Mouse (Mus musculus) stomach, postnatal 0 days (tissue): ENCODE data around the gene Samd4b. TPM values are rescaled to one million over a fixed set of nuclear protein-coding genes. Genes with fewer than 3 reads are reported as not detected.
A peak's percentile ranks its signal among the peaks of the same experiment; 100 is the strongest.

Experiments used
- ATAC-seq: fragments of 200-750 bp; cut with Nextera tagmentation; 2 replicates; pipeline ENCODE4 v1.8.0; 2017; ENCODE audit not compliant: low FRiP score, low TSS enrichment
- DNase-seq: peaks from one replicate; pipeline ENCODE4 v3.0.0-alpha.2; 2016; ENCODE audit warnings: low spot score
- H3K27ac ChIP-seq: fragments of 300-500 bp; sonication (generic); replicated peaks from 2 replicates; pipeline ENCODE4 v1.5.1; 2014; ENCODE audit warnings: mild to moderate bottlenecking, control low read depth
- H3K27me3 ChIP-seq: fragments of 300-500 bp; sonication (generic); 2 replicates; pipeline ENCODE4 v1.6.1; 2014; ENCODE audit warnings: low read length; ENCODE audit not compliant: control insufficient read depth, insufficient read depth
- H3K36me3 ChIP-seq: fragments of 300-500 bp; sonication (generic); 2 replicates; pipeline ENCODE4 v1.6.1; 2014; ENCODE audit warnings: low read length, mixed read lengths; ENCODE audit not compliant: control insufficient read depth, insufficient read depth
- H3K4me1 ChIP-seq: fragments of 300-500 bp; sonication (generic); replicated peaks from 2 replicates; pipeline ENCODE4 v1.6.1; 2014; ENCODE audit warnings: antibody characterized with exemption; ENCODE audit not compliant: control insufficient read depth, insufficient read depth
- H3K4me2 ChIP-seq: fragments of 300-500 bp; sonication (generic); replicated peaks from 2 replicates; pipeline ENCODE4 v1.6.1; 2014; ENCODE audit warnings: low read depth, mild to moderate bottlenecking, control low read depth, moderate library complexity
- H3K4me3 ChIP-seq: fragments of 300-500 bp; sonication (generic); 2 replicates; pipeline ENCODE4 v1.5.1; 2014; ENCODE audit warnings: low read depth, low read length, control low read depth
- H3K9ac ChIP-seq: fragments of 300-500 bp; sonication (generic); 2 replicates; pipeline ENCODE4 v1.6.1; 2014; ENCODE audit warnings: mild to moderate bottlenecking, low read length, control low read depth, mixed read lengths
- H3K9me3 ChIP-seq: fragments of 300-500 bp; sonication (generic); 2 replicates; pipeline ENCODE4 v1.6.1; 2016; ENCODE audit warnings: low read length; ENCODE audit not compliant: control insufficient read depth
- CTCF ChIP-seq: IDR thresholded peaks from 2 replicates; pipeline ENCODE4 v1.5.1; 2016; ENCODE audit warnings: antibody characterized with exemption, low read depth, mild to moderate bottlenecking, moderate library complexity
- EP300 ChIP-seq: optimal IDR thresholded peaks from 2 replicates; pipeline ENCODE3; 2016; ENCODE audit warnings: antibody characterized with exemption
- WGBS: fragments of 180-500 bp; shearing (Covaris S2); extraction: QIAGEN DNeasy Blood & Tissue Kit; methylation state at CpG from one replicate; pipeline ENCODE4 v1.1.7; 2014; 5-methylcytosine and 5-hydroxymethylcytosine counted together
- polyA plus RNA-seq: library from polyadenylated mRNA; unstranded; fragments of >200 nt; fragmentation: Nextera tagmentation; extraction: Ambion mirVana; gene quantifications from 2 replicates; pipeline ENCODE4 v1.2.1, GENCODE M21; 2015

The Samd4b gene
- polyA plus RNA-seq, 1 experiment from 2014 or later, result 9.8 TPM

DNA sequence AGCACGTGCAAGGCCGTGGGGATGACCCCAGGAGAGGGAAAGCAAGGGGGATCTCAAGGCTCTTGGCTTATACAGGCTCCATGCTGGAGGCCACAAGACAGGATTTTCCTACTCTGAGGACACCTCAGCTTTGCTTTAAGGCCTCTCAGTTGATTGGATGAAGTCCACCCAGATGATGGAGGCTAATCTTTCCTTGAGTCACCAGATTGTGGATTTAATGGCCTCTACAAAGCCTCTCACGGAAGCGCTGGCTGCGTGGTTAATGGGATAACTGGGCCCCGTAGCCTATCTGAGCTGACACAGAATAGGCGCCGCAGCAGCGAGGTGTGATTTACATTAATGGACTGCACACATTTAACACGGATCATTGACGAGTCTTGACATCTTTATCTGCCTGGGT, 102.5 kb downstream of the Samd4b start:
- Histone ChIP-seq H3K27ac (no peak overlapping the region), H3K36me3 (no peaks in the 10 kb centered on the region), H3K4me1 (no peaks in the 10 kb centered on the region), H3K9me3 (no peaks in the 10 kb centered on the region), H3K9ac (no peak overlapping the region), H3K4me3 (no peak overlapping the region), H3K4me2 (no peak overlapping the region), H3K27me3 (no peaks in the 10 kb centered on the region)
- ATAC-seq (no peak), DNase-seq (no peak)
- TF ChIP-seq EP300 (no peak), CTCF (no peak)
- 70% methylated on average over 11 of the region's 11 CpGs for WGBS

DNA sequence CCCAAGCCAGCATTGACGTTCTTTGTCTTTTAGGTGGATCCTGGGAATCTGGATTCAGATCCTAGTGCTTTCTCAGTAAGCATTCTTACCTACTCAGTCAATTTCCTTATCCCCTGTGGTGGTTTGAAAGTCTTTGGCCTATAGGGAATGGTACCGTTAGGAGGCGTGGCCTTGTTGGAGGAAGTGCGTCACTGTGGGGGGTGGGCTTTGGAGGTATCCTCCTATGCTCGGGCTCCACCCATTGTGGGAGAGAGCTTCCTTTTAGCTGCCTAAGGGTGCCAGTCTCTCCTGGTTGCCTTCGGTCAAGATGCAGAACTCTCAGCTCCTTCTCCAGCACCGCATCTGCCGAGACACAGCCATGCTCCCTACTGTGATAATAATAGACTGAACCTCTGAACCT, 105.6 kb downstream of the Samd4b start:
- DNase-seq, result no peak
- ATAC-seq, result no peak
- no peaks in the 10 kb centered on the region for H3K9me3 ChIP-seq
- H3K4me2 ChIP-seq, result no peak overlapping the region
- H3K36me3 ChIP-seq, result no peaks in the 10 kb centered on the region
- H3K9ac ChIP-seq, result no peak overlapping the region
- H3K4me3 ChIP-seq, result no peak overlapping the region
- no peak overlapping the region for H3K27ac ChIP-seq
- 85% methylated on average over 8 of the region's 8 CpGs for WGBS
- no peaks in the 10 kb centered on the region for H3K27me3 ChIP-seq
- H3K4me1 ChIP-seq, result peaks cover 3% of the 10 kb centered on the region; the same call in 1 of the 2 replicates
- TF ChIP-seq EP300 (no peak), CTCF (no peak)

DNA sequence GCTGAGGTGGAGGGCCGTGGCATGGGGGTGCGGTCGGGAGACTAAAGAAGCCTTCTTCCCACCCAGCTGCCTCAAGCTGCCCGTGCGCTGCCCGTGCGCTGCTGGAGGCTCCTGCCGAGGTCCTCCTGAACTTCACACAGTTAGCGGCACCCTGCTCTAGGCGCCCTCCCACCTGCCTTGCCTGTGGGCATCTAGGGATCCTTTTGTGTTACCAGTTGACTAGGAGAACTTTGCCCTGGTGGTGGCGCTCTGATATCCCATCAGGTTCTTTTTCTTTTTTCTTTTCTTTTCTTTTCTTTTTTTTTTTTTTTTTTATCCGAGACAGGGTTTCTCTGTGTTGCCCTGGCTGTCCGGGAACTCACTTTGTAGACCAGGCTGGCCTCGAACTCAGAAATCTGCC, 107.0 kb downstream of the Samd4b start:
- H3K36me3 ChIP-seq, result no peaks in the 10 kb centered on the region
- 39% methylated on average over 14 of the region's 14 CpGs for WGBS
- H3K4me2 ChIP-seq, result no peak overlapping the region
- TF ChIP-seq CTCF, result no peak
- TF ChIP-seq EP300, result no peak
- no peak overlapping the region for H3K27ac ChIP-seq
- no peak overlapping the region for H3K4me3 ChIP-seq
- H3K9ac ChIP-seq, result no peak overlapping the region
- H3K4me1 ChIP-seq, result peaks cover 3% of the 10 kb centered on the region; the same call in 1 of the 2 replicates
- DNase-seq (peak; percentile 15), ATAC-seq (no peak)
- H3K27me3 ChIP-seq, result no peaks in the 10 kb centered on the region
- no peaks in the 10 kb centered on the region for H3K9me3 ChIP-seq

DNA sequence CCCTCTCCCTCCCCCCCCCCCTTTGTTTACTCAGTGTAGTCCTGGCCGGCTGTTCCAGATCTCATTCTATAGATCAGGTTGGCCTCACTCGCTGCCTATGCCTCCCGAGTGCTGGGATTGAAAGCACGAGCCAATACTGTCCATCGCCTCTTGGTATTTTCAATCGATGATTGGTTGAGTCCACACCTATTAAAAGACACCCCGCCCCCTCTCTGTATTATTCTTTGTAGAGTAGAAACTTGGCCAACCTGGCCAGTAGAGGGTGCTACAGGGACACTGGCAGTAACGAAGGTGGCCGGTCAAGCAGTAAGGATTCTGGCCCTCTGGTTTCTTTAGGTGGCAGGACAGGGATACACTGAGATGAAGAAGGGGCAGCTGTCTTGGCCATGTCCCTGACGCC, 107.5 kb downstream of the Samd4b start:
- Histone ChIP-seq H3K4me1 (peaks cover 3% of the 10 kb centered on the region; the same call in 1 of the 2 replicates), H3K9me3 (no peaks in the 10 kb centered on the region), H3K4me3 (no peak overlapping the region), H3K36me3 (no peaks in the 10 kb centered on the region), H3K27ac (no peak overlapping the region), H3K27me3 (no peaks in the 10 kb centered on the region), H3K9ac (no peak overlapping the region), H3K4me2 (no peak overlapping the region)
- TF ChIP-seq EP300, result no peak
- TF ChIP-seq CTCF, result peak; percentile 83
- peak; percentile 91 for ATAC-seq
- DNase-seq, result peak; percentile 88
- WGBS, result 4% methylated on average over 10 of the region's 10 CpGs

DNA sequence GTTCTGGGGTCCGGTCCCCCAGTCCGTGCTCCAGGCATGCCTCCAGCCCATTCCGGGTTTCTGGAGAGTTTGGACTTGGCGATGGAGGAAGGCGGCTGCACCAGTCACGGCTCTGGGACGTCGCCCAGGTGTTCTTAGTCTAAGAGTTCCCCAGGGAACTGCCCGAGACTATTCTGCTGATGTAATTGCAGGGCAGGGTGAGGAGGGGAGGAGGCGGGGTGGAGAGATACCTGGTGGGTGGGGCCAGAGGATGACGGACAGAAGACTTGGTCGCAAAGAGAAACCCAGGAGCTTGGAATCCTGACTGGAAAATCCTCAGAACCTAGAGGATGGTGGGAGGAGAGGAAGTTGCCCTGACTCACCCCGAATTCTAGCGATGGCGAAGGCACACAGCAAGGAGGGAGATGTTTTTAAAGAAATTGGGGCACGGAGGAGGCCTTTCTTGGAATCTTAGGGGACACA, 109.9 kb downstream of the Samd4b start:
- Histone ChIP-seq H3K27me3 (no peaks in the 10 kb centered on the region), H3K36me3 (no peaks in the 10 kb centered on the region), H3K9ac (no peak overlapping the region), H3K4me2 (peak overlapping the region; percentile 47), H3K4me1 (peaks cover 3% of the 10 kb centered on the region; the same call in 1 of the 2 replicates), H3K9me3 (no peaks in the 10 kb centered on the region), H3K4me3 (peak overlapping the region; percentile 20; the same call in 1 of the 2 replicates), H3K27ac (no peak overlapping the region)
- ATAC-seq, result peak; percentile 71
- no peak for TF ChIP-seq EP300
- no peak for TF ChIP-seq CTCF
- 2% methylated on average over 16 of the region's 16 CpGs for WGBS
- DNase-seq, result peak; percentile 73

DNA sequence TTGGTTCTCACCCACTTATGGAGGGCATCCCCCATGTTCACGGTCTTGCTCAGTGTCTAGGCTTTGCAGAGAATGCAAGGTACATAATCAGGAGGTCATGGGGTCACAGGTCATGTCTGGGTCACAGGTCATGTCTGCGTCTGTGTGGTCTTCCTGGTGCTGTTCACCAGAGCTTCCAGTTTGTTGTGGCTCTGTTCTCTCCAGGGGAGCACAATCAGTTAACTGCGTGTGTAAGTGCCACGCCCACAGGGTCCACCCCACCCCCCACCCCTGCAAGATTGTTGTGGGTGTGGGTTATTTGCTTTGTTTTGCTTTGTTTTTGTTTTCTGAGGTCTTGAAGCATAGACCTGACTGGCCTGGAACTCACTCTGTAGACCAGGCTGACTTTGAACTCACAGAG, 113.8 kb downstream of the Samd4b start:
- Histone ChIP-seq H3K4me2 (no peak overlapping the region), H3K27ac (no peak overlapping the region), H3K9ac (no peak overlapping the region), H3K4me1 (peaks cover 3% of the 10 kb centered on the region; the same call in 1 of the 2 replicates), H3K4me3 (no peak overlapping the region), H3K9me3 (no peaks in the 10 kb centered on the region), H3K27me3 (no peaks in the 10 kb centered on the region), H3K36me3 (no peaks in the 10 kb centered on the region)
- WGBS, result 22% methylated on average over 4 of the region's 4 CpGs
- ATAC-seq, result no peak
- no peak for DNase-seq
- TF ChIP-seq EP300, result no peak
- no peak for TF ChIP-seq CTCF
